Mouse (Mus musculus): ENCODE data around the gene Ddx24.

Ddx24 gene

DNA sequence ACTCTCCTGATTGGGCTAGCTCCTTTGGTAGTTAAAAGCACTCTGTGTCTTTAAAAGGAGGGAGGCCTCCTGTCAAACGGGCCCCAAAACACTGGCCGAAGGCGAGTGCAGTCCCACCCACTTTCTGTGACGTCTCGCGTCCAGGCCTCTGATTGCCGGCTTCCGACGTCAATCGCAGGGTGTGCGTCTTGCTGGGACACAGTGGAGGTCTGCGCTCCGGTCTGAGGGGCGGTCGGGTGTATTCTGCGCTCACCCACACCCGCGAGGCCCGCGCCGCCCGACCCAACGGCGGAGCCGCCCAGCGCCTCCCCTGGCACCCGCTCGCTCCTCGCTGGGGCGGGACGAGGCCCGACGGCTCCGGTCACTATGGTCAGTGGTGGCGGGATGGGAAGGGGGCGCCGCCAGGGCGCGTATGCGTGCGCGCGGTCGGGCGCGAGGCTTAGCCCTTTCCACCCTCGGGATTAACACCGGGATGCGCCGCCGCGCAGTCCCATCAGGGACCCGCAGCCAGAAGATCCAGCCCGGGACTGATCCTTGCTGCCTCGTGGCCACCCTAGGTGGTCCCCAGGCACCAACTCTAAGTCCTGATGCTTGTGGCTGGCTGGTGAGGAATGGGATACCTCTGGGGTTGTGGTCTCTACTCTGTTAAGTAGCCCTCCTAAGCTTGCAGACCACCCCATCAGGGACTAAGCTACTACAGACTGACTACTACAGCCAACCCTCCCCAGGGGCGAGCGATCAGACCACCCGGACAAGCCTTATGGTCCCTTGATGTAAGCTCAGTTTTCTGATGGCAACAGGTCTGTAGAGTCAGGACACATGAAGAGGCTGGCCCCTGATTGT, 36.9 kb downstream of the Ddx24 start, which contains the start of gene Otub2:
Otub2 (plus strand) TSS at position 178 of the 843 bp plus-strand sequence.
- peak; percentile 93 for DNase-seq

DNA sequence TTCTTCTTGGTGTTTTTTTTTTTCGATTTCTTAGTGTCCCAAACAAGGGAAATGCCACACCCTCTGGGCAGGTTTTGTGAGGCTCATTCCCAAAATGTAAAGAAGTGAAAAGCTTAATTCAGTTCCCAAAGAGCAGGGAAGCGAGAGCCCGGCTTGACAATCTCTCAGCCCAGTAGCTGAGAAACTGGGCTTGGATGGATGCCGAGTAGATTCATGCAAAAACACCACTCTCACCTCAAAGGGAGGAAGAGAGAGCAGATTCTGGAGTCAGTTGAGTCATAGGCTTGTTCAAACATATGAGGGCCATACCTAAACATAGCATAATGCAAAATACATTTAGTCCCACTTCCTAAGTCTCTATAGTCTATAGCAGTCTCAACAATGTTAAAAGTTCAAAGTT, 45.4 kb downstream of the Ddx24 start:
- DNase-seq = no peak

DNA sequence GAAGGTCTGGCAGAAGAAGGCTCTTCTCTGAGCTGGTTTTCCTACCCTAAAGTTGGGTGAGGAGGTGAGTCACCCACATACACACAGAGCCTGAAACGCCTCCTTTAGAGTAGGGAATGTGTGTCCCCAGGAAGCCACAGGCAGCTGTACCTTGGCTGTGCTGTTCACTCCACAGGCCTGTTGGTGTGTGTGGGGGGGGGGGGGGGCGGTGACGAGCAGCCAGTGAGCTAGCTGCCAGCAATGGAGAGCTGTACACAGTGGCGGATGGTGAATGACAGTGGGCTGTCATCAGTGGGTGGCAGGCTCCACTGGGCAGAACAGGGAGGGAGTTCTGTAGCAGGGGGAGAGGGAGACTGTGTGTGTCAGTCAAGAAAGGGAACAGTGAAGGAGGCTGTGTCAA, 48.9 kb downstream of the Ddx24 start:
- no peak for DNase-seq

DNA sequence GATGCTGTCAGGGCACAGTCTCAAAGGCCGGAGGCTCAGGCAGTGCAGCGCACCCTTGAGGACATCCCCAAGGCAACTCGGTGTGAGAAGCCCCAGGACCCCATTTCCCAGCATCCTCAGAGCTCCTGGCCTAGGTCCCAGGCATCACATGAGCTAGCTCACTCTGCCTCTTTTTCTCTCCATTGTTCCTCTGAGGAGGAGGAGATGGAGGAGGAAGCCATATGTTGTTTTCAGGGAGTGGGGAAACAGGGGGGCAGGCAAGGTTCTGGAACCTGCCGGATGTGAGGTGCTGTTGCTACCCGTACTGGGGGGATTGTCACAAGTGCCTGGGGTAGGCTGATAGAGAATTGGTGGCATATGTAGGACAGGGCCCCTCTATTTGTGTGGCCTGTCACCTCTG, 49.5 kb downstream of the Ddx24 start:
- DNase-seq = no peak

DNA sequence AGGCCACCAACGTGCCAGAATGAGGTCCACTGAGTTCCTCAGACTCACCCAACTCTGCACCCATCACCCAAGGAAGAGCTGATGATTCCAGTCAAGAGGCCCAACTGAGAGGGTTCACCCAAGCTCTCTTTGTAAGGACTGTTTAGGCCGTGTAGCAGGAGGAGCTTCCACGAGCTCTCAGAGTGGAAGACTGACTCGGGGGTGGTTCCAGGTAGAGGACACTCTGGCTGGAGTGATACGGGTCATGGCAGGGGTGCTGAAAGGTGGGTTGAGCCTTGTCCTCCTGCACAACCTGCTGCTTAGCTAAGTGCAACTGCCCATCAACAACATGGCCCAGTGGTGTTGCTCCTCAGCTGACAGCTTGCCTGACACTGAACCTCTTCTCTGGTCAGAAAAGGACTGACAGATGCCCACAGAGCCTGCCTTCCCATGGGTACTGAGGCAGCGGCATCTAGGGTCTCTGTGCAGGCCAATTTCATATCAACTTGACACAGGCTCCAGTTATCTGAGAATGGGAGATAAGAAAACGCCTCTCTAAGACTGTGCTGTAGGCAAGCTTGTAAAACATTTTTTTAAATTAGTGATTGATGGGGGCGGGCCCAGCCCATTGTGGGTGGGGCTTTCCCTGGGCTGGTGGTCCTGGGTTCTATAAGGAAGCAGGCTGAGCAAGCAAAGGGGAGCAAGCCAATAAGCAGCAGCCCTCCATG, 51.9 kb downstream of the Ddx24 start:
- no peak for DNase-seq

DNA sequence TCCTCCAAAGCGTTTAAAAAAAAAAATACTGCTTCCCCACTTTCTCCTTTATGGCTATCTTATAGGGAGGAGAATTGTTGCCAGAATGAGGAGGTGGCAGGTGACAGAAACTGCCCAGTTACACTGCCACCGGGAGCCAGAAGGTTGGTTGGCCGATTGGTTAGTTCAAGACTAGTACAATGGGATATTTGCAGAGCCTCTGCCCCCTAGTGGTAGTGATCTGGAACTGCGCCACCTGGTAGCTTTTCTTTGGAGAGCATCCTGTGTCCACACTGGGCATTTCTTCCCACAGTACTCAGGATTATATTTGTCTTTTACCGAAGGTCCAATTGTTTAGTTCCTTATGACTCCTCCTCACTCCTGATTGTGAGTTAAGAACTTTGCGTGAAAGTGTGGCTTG, 53.9 kb downstream of the Ddx24 start:
- DNase-seq = peak; percentile 71

DNA sequence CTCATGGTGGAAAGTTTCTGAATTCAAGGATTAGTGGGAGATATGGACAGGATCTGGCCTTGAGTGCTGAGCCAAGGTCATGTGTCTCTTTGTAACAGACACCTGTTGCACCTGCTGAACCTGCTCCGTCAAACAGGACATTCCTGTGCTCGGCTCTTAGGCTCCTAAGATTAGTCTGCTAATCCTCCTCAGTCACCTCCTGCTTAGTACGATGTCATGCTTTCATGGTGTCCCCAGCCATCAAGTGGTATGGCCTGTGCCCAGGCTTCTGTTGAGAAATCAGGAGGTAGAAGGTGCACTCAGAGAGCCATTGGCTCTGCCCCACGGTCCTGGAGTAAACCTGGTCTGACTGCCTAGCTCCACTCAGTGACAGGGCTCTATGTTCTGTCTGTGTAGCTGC, 54.8 kb downstream of the Ddx24 start:
- DNase-seq = no peak

DNA sequence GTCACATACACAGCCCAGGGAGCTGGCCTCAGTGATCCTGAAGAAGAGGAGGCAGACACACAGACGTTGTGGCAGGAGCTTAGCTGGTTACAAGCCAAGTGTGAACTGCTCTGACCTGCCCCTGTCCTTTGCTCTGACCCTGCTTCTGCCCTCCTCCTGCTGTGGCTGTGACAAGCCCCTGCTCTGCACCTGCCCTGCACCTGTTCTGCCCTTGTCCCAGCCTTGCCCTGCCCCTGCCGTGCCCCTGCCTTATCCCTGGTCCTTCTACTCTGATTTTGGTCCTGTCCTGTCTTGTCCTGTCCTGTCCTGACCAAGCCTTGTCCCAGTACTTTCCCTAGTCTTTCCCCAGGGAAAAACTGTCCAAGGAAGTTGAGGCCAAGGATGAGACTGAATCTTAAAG, 56.9 kb downstream of the Ddx24 start:
- DNase-seq = no peak

DNA sequence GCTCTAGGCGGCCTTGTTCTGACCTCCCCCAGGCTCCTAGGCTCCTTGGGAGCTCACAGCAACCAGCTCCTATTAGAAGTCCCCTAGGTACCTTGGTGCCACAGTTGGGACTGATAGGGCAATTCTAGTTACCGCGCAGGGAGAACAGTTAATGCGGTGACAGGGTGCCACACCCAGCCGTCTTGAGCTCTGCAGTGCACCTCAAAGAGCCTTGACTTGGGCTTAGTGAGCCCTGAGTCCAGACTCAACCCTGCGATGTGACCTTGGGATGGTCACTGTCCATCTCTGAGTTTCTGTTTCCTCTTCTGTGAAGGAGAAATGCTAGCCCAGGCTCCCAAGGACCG, 57.3 kb downstream of the Ddx24 start:
- no peak for DNase-seq

DNA sequence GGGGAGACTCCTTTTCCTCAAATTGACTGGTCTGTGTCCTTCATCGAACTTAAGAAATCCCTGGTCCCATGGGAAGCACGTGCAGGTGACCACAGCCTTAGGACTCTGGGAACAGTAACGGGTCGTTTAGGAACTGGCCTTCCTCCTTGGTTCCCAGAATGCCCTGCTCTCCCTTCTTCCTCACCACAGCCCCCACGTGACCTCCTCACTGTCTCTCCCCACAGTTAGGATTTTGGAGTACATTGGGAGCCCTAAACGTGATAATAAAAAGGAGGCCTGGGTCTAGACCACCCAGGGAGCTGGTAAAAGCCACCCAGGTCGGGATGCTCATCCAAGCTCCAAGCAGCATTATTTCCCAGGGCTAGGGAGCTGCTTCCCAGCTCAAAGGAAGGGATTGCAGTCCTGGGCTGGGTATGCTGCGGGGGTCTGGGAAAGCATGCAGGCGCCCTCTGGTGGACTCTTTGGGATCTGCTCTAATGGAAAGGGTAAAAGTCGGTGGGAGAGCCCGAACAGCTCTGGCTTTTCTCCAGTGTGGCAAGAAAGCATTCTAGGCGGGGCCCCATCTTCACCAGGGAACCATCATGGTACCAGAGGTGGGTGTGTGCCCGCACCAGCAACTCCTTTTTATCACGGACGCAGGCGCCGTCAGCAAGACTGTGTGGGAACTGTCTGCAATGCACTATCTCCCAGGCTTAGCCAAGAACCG, 57.9 kb downstream of the Ddx24 start:
- peak; percentile 79 for DNase-seq

DNA sequence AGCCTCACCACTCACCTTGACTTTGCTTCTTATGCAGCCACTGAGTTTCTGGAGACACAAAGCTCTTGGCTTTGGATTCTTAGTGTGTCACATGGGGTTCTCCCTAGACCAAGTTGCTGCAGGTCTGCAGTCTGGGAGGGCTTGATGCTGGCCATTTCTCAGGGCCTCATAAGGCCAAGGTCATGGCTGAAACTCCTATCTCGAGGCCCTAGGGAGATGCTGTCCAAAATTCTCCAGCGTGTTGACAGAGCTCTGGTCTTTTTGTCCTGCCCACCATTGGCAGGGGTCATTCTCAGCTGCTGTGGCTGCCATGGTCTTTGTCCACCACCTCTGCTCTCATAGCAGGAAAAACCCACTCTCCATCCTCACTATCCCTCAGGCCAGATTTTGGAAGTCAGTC, 58.5 kb downstream of the Ddx24 start:
- no peak for DNase-seq

DNA sequence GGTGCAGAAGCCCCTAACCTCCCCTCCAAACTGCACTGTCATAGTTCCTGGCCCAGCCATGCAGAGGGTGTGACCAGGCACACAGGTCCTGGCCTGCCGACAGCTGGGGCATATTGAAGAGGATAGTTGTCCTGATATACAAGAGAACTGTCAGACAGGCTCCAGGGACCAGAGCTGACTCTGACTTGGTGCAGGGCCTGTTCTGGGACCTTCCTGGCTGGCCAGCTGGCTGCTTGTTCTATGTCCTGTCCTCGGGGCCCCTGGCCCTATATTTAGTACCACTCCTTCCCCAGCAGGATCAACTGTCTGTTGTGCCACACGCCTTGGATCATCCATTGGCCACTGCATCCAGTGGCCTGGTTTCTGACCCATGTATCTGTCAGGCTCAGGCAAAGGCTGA, 63.3 kb downstream of the Ddx24 start:
- no peak for DNase-seq

DNA sequence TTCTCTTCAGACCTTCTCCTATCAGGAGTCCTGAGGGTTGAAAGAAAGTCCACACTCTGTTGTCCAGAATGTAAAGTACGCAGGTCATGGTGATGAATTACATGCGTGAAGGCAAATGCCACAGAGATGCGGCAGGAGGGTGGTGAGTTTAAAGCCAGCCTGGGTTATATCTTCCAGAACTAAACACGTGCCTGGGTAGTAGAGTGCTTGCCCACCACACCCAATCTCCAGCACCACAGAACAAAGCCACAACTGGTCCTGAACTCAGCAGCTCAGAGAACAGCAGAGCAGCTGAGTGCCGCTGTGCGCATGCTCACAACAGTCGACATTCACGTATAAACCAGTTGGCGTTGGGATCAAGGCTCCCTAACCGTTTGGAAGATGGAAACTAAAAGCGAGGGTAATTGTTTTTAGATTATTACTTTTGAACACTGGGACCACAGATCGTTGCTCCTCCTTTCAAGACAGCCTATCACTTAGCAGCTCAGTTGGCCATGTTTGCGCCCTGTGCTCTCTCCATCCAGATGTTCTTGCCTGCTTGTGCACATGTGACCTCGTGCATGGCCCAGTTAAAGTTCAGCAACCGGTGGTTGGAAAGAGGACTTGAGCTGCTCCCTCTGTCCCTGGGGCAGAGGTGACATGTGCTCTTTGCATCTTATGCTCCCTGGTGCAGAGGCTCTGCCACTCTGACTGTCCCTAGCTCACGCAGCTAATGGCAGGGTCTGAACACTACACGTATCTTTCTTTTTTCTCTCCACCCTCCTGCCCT, 63.9 kb downstream of the Ddx24 start:
- no peak for DNase-seq

DNA sequence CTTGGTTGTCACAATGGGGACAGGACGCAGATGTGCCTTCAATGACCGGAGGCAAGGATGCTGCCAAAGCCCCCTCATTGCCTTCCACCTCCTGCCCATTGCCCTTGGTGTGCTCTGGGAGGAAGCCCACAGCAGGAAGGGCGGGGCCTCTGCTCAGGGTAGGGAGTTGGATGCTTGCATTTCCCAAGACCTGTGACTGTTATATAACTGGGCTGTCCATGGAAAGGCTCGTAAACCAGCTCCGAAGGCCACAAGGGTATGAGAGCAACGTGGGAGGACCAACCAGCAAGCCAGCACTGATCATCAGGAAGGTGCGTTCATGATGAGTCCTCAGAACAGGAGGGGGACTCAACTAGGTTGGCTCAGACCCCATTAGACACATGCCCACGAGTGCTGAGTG, 64.8 kb downstream of the Ddx24 start:
- no peak for DNase-seq

DNA sequence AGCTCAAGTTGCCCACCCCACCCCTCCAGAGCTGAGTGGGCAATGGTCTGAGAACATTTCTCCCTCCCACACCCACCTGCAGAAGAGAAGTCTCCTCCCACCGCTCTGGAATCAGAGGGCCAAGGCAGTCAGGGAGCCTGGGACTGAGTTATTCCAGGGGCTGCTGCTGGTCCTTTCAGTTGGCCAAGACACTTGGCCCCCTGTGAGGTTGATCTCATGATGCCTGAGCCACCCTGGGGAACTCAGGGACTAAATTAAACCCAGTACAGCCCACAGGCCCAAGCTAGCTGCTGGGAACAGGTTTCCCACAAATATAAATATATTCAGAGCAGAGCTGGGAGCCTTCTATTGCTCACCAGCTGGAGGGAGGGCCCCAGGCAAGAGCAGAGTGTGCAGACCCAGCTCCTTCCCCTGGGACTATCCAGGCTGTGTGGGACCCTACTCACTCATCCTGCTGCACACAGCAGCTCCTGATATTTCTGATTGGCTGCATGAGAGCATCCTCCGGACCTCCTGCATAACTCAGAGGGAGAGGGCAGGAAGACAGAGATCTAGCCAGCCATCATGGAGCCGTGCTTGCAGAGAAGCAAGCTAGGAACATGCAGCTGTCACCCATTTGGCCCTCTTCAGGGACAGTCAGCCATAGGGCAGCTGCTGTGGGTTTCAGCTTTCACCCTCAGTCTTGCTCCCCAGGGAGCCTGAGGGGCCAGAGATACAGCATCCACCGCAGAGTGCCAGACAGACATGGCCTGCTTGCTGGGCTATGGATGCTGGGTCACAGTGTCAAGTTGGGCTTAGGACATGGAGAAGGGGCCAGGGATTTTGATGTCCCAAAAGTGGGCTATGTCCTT, 66.5 kb downstream of the Ddx24 start:
- no peak for DNase-seq

DNA sequence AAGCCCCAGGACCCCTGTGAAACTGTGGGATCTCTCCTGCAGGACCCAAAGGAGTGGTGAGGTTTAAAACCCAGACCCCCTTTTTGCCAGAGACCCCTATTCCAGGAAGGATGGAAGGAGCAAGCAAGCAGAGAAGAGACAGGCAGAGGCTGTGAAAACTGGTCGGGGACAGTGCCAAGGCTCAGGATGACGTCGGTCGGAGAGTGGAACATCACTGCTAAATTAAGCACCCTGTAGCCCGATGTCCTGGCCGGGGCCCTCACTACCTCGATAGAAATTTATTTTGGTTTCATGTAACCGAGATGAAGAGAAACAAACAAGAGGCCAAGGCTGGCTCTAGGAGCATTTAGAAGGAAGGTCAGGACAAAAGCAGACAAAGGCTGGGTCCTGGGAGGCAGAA, 67.4 kb downstream of the Ddx24 start:
- no peak for DNase-seq
